Mouse (Mus musculus) megakaryocyte, embryonic 14.5 days (primary cell): ENCODE results near the gene Hist1h4k. TPM values are rescaled to one million over a fixed set of nuclear protein-coding genes. Genes with fewer than 3 reads are reported as not detected.
A peak's percentile ranks its signal among the peaks of the same experiment; 100 is the strongest.
"Not testable (repeated sequence)": the region's sequence is repeated elsewhere in the genome, so short reads cannot be mapped to it uniquely, and the experiment has no call there.

Source experiments
- H3K27me3 ChIP-seq: replicated peaks from 2 replicates; pipeline ENCODE3; 2012; ENCODE audit warnings: inconsistent platforms
- H3K36me3 ChIP-seq: replicated peaks from 2 replicates; pipeline ENCODE3; 2012; ENCODE audit warnings: low read length, inconsistent platforms, mixed read lengths
- H3K4me1 ChIP-seq: 2 replicates; pipeline ENCODE4 v1.6.1; 2012; ENCODE audit warnings: inconsistent platforms
- H3K4me3 ChIP-seq: replicated peaks from 2 replicates; pipeline ENCODE3; 2012; ENCODE audit warnings: moderate library complexity, mild to moderate bottlenecking, inconsistent platforms
- H3K9me3 ChIP-seq: 2 replicates; pipeline ENCODE4 v1.6.1; 2012; ENCODE audit warnings: inconsistent platforms
- FLI1 ChIP-seq: IDR thresholded peaks from 2 replicates; pipeline ENCODE4 v1.6.1; 2012; ENCODE audit warnings: low read length, inconsistent platforms, mixed read lengths
- GATA1 ChIP-seq: IDR thresholded peaks from 3 replicates; pipeline ENCODE4 v1.6.1; 2012; ENCODE audit warnings: mixed read lengths, low read length, inconsistent platforms, borderline replicate concordance
- polyA plus RNA-seq: library from polyadenylated mRNA; stranded (reverse); fragments of >175 nt; gene quantifications from 2 replicates; pipeline ENCODE4 v1.2.3, GENCODE M21; 2012; ENCODE audit warnings: low replicate concordance; ENCODE audit not compliant: insufficient read depth

Gene Hist1h4k
- polyA plus RNA-seq, 1 experiment: 106 TPM

DNA sequence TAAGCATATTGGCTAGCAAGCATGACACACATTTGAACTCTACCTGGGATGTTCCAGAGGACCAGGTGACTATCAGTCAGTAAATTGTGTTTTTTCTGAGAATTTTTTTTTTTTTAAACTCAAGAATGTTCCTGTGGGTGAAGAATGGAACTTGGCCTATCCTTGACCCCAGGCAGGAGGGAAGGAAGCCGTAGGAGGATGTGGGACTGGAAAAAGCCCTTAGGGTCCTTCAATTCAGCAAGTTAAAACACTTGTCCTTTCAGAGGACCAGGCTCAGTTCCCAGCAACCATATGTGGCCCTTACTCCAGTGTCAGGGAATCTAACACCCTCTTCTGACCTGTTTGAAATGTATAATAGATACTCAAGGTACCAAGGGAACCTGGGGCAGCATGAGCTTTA, 20.8 kb downstream of the Hist1h4k start:
- TF ChIP-seq FLI1 (no peak), GATA1 (no peak)
- Histone ChIP-seq H3K4me3 (no peak overlapping the region), H3K27me3 (no peaks in the 10 kb centered on the region), H3K36me3 (no peaks in the 10 kb centered on the region), H3K9me3 (no peaks in the 10 kb centered on the region), H3K4me1 (peaks cover 41% of the 10 kb centered on the region)

GRCm38 (mm10) chr13:21727948-21728572, 22.2 kb downstream of the Hist1h4k start:
- Histone ChIP-seq H3K27me3 (no peaks in the 10 kb centered on the region), H3K4me3 (no peak overlapping the region), H3K9me3 (no peaks in the 10 kb centered on the region)

GRCm38 (mm10) chr13:21722993-21723836, 27.1 kb downstream of the Hist1h4k start:
- no peaks in the 10 kb centered on the region for H3K27me3 ChIP-seq
- H3K4me1 ChIP-seq: peaks cover 46% of the 10 kb centered on the region
- TF ChIP-seq GATA1 (no peak), FLI1 (no peak)
- no peaks in the 10 kb centered on the region for H3K36me3 ChIP-seq
- no peak overlapping the region for H3K4me3 ChIP-seq
- H3K9me3 ChIP-seq: no peaks in the 10 kb centered on the region

More at GRCm38 (mm10) chr13:21727948-21728572, 22.2 kb downstream of the Hist1h4k start:
- Histone ChIP-seq H3K4me1 (peaks cover 31% of the 10 kb centered on the region), H3K36me3 (no peaks in the 10 kb centered on the region)
- TF ChIP-seq GATA1: no peak
- no peak for TF ChIP-seq FLI1

DNA sequence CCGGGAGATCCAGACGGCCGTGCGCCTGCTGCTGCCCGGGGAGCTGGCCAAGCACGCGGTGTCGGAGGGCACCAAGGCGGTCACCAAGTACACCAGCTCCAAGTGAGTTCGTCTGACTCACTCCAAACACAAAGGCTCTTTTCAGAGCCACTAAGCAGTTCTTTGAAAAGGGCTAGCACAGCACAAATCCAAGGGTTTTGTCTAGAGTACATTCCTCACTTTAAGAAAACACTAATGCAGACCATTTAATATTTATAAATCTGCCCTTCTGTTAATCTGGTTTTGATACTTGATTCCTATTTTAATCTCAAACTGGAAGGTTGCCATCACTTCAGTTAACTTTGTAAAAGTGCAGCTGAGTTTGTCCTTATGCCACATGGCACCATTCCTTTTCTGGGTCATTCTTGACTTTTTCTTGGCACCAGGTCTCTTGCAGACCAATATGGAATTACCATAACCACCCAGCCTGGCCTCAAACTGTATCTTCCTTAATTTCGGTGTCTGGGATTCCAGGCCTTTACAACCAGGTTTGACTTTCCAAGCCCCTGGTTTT, 27.9 kb downstream of the Hist1h4k start:
- Histone ChIP-seq H3K9me3 (no peaks in the 10 kb centered on the region), H3K4me1 (peaks cover 50% of the 10 kb centered on the region), H3K27me3 (no peaks in the 10 kb centered on the region), H3K4me3 (peak overlapping the region; percentile 85), H3K36me3 (no peaks in the 10 kb centered on the region)
- TF ChIP-seq FLI1: no peak
- TF ChIP-seq GATA1: no peak

- H3K9me3 ChIP-seq, H3K27me3 ChIP-seq, H3K36me3 ChIP-seq: not testable (repeated sequence)
- H3K4me3 ChIP-seq: peak within 1 kb of the TSS; percentile 90
- peaks cover 52% of the 10 kb centered on the region for H3K4me1 ChIP-seq
Measured at GRCm38 (mm10) chr13:21721757-21722372, 28.4 kb downstream of the Hist1h4k start, which contains the start of gene Hist1h2bm. Hist1h2bm (plus strand) TSS chr13:21722044.

DNA sequence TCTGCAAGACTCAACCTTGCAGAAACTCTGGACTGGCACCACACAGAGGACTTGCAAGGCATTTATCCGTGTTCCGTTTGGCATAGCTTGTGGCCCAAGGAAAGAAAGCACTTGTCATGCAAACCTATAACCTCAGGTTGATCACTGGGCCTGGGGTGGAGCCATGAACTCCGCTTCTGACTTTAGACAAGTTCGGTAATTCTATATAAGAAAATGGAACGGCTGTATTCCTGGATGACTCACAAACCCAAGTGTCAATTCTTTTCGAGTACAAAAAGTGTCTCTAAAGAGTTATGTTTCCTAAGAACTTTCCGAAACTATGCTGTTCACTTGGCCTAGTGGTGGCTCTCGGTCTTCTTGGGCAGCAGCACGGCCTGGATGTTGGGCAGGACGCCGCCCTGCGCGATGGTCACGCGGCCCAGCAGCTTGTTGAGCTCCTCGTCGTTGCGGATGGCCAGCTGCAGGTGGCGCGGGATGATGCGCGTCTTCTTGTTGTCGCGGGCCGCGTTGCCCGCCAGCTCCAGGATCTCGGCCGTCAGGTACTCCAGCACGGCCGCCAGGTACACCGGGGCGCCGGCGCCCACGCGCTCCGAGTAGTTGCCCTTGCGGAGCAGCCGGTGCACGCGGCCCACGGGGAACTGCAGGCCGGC, 29.1 kb downstream of the Hist1h4k start:
- H3K36me3 ChIP-seq, H3K9me3 ChIP-seq, H3K27me3 ChIP-seq: not testable (repeated sequence)
- H3K4me1 ChIP-seq: peaks cover 54% of the 10 kb centered on the region
- peak overlapping the region; percentile 90 for H3K4me3 ChIP-seq

- Histone ChIP-seq H3K27me3 (no peaks in the 10 kb centered on the region), H3K4me3 (peak overlapping the region; percentile 82), H3K9me3 (no peaks in the 10 kb centered on the region), H3K4me1 (peaks cover 66% of the 10 kb centered on the region), H3K36me3 (no peaks in the 10 kb centered on the region)
- TF ChIP-seq FLI1 (no peak), GATA1 (no peak)
Measured at GRCm38 (mm10) chr13:21718381-21719080, 31.8 kb downstream of the Hist1h4k start.

DNA sequence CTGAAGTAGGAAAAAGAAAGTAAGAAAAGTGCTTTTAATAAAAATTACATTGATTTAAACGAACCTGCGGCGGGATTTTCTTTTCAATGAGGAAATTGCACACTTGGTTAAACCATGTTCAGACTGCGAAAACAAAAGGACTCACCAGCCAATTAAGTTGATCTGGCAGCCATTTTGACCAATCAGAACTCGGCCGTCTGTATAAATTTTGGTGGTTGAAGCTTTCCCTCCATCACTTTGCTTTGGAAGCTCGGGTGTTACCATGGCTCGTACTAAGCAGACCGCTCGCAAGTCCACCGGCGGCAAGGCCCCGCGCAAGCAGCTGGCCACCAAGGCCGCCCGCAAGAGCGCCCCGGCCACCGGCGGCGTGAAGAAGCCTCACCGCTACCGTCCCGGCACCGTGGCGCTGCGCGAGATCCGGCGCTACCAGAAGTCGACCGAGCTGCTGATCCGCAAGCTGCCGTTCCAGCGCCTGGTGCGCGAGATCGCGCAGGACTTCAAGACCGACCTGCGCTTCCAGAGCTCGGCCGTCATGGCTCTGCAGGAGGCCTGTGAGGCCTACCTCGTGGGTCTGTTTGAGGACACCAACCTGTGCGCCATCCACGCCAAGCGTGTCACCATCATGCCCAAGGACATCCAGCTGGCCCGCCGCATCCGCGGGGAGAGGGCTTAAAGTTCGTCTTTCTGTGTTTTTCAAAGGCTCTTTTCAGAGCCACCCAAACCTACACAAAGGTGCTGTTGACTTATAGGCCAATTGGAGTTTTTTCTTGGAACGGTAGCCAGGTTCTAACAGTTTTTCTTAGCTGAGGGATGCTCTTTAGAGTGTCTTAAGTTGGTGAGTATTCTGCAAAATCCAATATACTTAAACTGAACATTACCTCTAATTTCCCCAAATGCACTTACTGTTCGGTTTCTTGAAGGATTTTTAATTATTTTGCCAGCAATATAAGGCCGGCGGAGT, 32.6 kb downstream of the Hist1h4k start, which contains the start of gene Hist1h3h:
TSS of gene Hist1h3h (plus strand) at position 263 of the 961 bp plus-strand sequence.
- H3K27me3 ChIP-seq, H3K9me3 ChIP-seq, H3K36me3 ChIP-seq: not testable (repeated sequence)
- Histone ChIP-seq H3K4me3 (peak within 1 kb of the TSS; percentile 89), H3K4me1 (peaks cover 60% of the 10 kb centered on the region)

GRCm38 (mm10) chr13:21716540-21717391, 33.5 kb downstream of the Hist1h4k start:
- H3K9me3 ChIP-seq, H3K36me3 ChIP-seq, H3K27me3 ChIP-seq: not testable (repeated sequence)
- Histone ChIP-seq H3K4me3 (peak overlapping the region; percentile 89), H3K4me1 (peaks cover 51% of the 10 kb centered on the region)

- not testable (repeated sequence) for H3K9me3 ChIP-seq, H3K36me3 ChIP-seq, H3K27me3 ChIP-seq
- Histone ChIP-seq H3K4me3 (peak within 1 kb of the TSS; percentile 89), H3K4me1 (peaks cover 55% of the 10 kb centered on the region)
Measured at GRCm38 (mm10) chr13:21715864-21716539, 34.3 kb downstream of the Hist1h4k start, which contains the start of the genes Hist1h2bl and Hist1h2ai. Hist1h2bl (minus strand) TSS chr13:21716143. Hist1h2ai (plus strand) TSS chr13:21716422.
